Mouse (Mus musculus) liver, embryonic 14.5 days (tissue): Measurements from ENCODE around the gene Cmtr1.

ENCODE experiments used
- CTCF ChIP-seq: IDR thresholded peaks from 2 replicates; pipeline ENCODE4 v1.5.1; 2016; ENCODE audit warnings: antibody characterized with exemption, low read depth, control low read depth
- EP300 ChIP-seq: IDR thresholded peaks from 2 replicates; pipeline ENCODE4 v1.6.1; 2016; ENCODE audit warnings: antibody characterized with exemption, low read depth

GRCm38 (mm10) chr17:29683127-29683526 lies 22.7 kb downstream of the Cmtr1 start:
- TF ChIP-seq CTCF: no peak
- TF ChIP-seq EP300: no peak
